Mouse (Mus musculus): ENCODE measurements around the gene Sec24d. TPM values are rescaled to one million over a fixed set of nuclear protein-coding genes. Genes with fewer than 3 reads are reported as not detected.

Gene Sec24d
- polyA plus RNA-seq, 1 experiment from 2014 or later: 51.4 TPM

- ATAC-seq (replicated peaks; ENCODE audit: low FRiP score, low read depth) (no peak), DNase-seq (ENCODE audit: low spot score) (no peak)
- Histone ChIP-seq H3K4me2 (ENCODE audit: low read length) (no peak overlapping the region), H3K27ac (no peak overlapping the region), H3K27me3 (ENCODE audit: insufficient read depth, low read length) (no peaks in the 10 kb centered on the region), H3K4me1 (replicated peaks; ENCODE audit: insufficient read depth, low read length) (no peaks in the 10 kb centered on the region), H3K4me3 (replicated peaks; ENCODE audit: low read depth, low read length) (no peak overlapping the region), H3K36me3 (ENCODE audit: insufficient read depth, low read length) (peaks cover 3% of the 10 kb centered on the region; the same call in 1 of the 2 replicates), H3K9ac (ENCODE audit: low read depth, low read length) (no peak overlapping the region), H3K9me3 (replicated peaks; ENCODE audit: low read length) (no peaks in the 10 kb centered on the region)
- no peak for TF ChIP-seq CTCF (IDR thresholded peaks at IDR 0.05; ENCODE audit: low read depth)
- WGBS: 81% methylated on average over 9 of the region's 9 CpGs
Measured at GRCm38 (mm10) chr3:123320341-123320740, 53.1 kb downstream of the Sec24d start.

- no peaks in the 10 kb centered on the region for H3K4me1 ChIP-seq (replicated peaks; ENCODE audit: insufficient read depth, low read length)
- H3K4me2 ChIP-seq (ENCODE audit: low read length): no peak overlapping the region
- H3K9me3 ChIP-seq (replicated peaks; ENCODE audit: low read length): no peaks in the 10 kb centered on the region
- ATAC-seq (replicated peaks; ENCODE audit: low FRiP score, low read depth): no peak
- DNase-seq (ENCODE audit: low spot score): no peak
- 81% methylated on average over 6 of the region's 6 CpGs for WGBS
- H3K27ac ChIP-seq: no peak overlapping the region
- no peaks in the 10 kb centered on the region for H3K27me3 ChIP-seq (ENCODE audit: insufficient read depth, low read length)
- no peak for TF ChIP-seq CTCF (IDR thresholded peaks at IDR 0.05; ENCODE audit: low read depth)
- no peak overlapping the region for H3K9ac ChIP-seq (ENCODE audit: low read depth, low read length)
- no peak overlapping the region for H3K4me3 ChIP-seq (replicated peaks; ENCODE audit: low read depth, low read length)
- peaks cover 3% of the 10 kb centered on the region; the same call in 1 of the 2 replicates for H3K36me3 ChIP-seq (ENCODE audit: insufficient read depth, low read length)
Measured at GRCm38 (mm10) chr3:123321612-123322011, 54.4 kb downstream of the Sec24d start.

GRCm38 (mm10) chr3:123322147-123322546 lies 54.9 kb downstream of the Sec24d start:
- 34% methylated on average over 1 of the region's 1 CpGs for WGBS
- Histone ChIP-seq H3K27me3 (ENCODE audit: insufficient read depth, low read length) (no peaks in the 10 kb centered on the region), H3K36me3 (ENCODE audit: insufficient read depth, low read length) (peaks cover 3% of the 10 kb centered on the region; the same call in 1 of the 2 replicates), H3K9ac (ENCODE audit: low read depth, low read length) (no peak overlapping the region), H3K9me3 (replicated peaks; ENCODE audit: low read length) (no peaks in the 10 kb centered on the region), H3K4me2 (ENCODE audit: low read length) (no peak overlapping the region), H3K4me1 (replicated peaks; ENCODE audit: insufficient read depth, low read length) (no peaks in the 10 kb centered on the region), H3K27ac (no peak overlapping the region), H3K4me3 (replicated peaks; ENCODE audit: low read depth, low read length) (no peak overlapping the region)
- peak; percentile 77 for DNase-seq (ENCODE audit: low spot score)
- peak; percentile 78 for TF ChIP-seq CTCF (IDR thresholded peaks at IDR 0.05; ENCODE audit: low read depth)
- ATAC-seq (replicated peaks; ENCODE audit: low FRiP score, low read depth): no peak

- Histone ChIP-seq H3K27ac (0 out of 2 replicates have a peak overlapping the region, but pooled peaks have one; percentile 75), H3K27me3 (ENCODE audit: insufficient read depth, low read length) (no peaks in the 10 kb centered on the region), H3K36me3 (ENCODE audit: insufficient read depth, low read length) (peaks cover 5% of the 10 kb centered on the region; the same call in 1 of the 2 replicates), H3K9ac (ENCODE audit: low read depth, low read length) (no peak overlapping the region), H3K9me3 (replicated peaks; ENCODE audit: low read length) (no peaks in the 10 kb centered on the region), H3K4me2 (ENCODE audit: low read length) (no peak overlapping the region), H3K4me3 (replicated peaks; ENCODE audit: low read depth, low read length) (no peak overlapping the region), H3K4me1 (replicated peaks; ENCODE audit: insufficient read depth, low read length) (no peaks in the 10 kb centered on the region)
- no peak for ATAC-seq (replicated peaks; ENCODE audit: low FRiP score, low read depth)
- DNase-seq (ENCODE audit: low spot score): no peak
- TF ChIP-seq CTCF (IDR thresholded peaks at IDR 0.05; ENCODE audit: low read depth): no peak
- 73% methylated on average over 4 of the region's 4 CpGs for WGBS
Measured at GRCm38 (mm10) chr3:123324326-123324725, 57.1 kb downstream of the Sec24d start.

- no peak for ATAC-seq (replicated peaks; ENCODE audit: low FRiP score, low read depth)
- H3K27ac ChIP-seq: no peak overlapping the region; the same call in 1 of the 2 replicates
- H3K4me2 ChIP-seq (ENCODE audit: low read length): no peak overlapping the region
- TF ChIP-seq CTCF (IDR thresholded peaks at IDR 0.05; ENCODE audit: low read depth): no peak
- no peaks in the 10 kb centered on the region for H3K27me3 ChIP-seq (ENCODE audit: insufficient read depth, low read length)
- H3K9me3 ChIP-seq (replicated peaks; ENCODE audit: low read length): no peaks in the 10 kb centered on the region
- 0 out of 2 replicates have a peak, but pooled peaks cover 3% of the 10 kb centered on the region for H3K4me1 ChIP-seq (replicated peaks; ENCODE audit: insufficient read depth, low read length)
- H3K4me3 ChIP-seq (replicated peaks; ENCODE audit: low read depth, low read length): no peak overlapping the region
- 50% methylated on average over 6 of the region's 6 CpGs for WGBS
- H3K36me3 ChIP-seq (ENCODE audit: insufficient read depth, low read length): 0 out of 2 replicates have a peak, but pooled peaks cover 2% of the 10 kb centered on the region
- no peak overlapping the region for H3K9ac ChIP-seq (ENCODE audit: low read depth, low read length)
- peak; percentile 83 for DNase-seq (ENCODE audit: low spot score)
Measured at GRCm38 (mm10) chr3:123329251-123329650, 62.0 kb downstream of the Sec24d start.

GRCm38 (mm10) chr3:123330221-123330620 lies 63.0 kb downstream of the Sec24d start:
- Histone ChIP-seq H3K4me3 (replicated peaks; ENCODE audit: low read depth, low read length) (no peak overlapping the region), H3K27me3 (ENCODE audit: insufficient read depth, low read length) (no peaks in the 10 kb centered on the region), H3K4me2 (ENCODE audit: low read length) (no peak overlapping the region), H3K9ac (ENCODE audit: low read depth, low read length) (no peak overlapping the region), H3K9me3 (replicated peaks; ENCODE audit: low read length) (no peaks in the 10 kb centered on the region), H3K4me1 (replicated peaks; ENCODE audit: insufficient read depth, low read length) (0 out of 2 replicates have a peak, but pooled peaks cover 3% of the 10 kb centered on the region), H3K36me3 (ENCODE audit: insufficient read depth, low read length) (0 out of 2 replicates have a peak, but pooled peaks cover 2% of the 10 kb centered on the region), H3K27ac (peak overlapping the region; percentile 36; the same call in 1 of the 2 replicates)
- no peak for ATAC-seq (replicated peaks; ENCODE audit: low FRiP score, low read depth)
- peak; percentile 89 for DNase-seq (ENCODE audit: low spot score)
- 62% methylated on average over 4 of the region's 4 CpGs for WGBS
- TF ChIP-seq CTCF (IDR thresholded peaks at IDR 0.05; ENCODE audit: low read depth): no peak

Measured in kidney, postnatal 0 days (tissue).